Mouse (Mus musculus): ENCODE measurements around the gene Cars2.
"Not testable (repeated sequence)": the region's sequence is repeated elsewhere in the genome, so short reads cannot be mapped to it uniquely, and the experiment has no call there.

The Cars2 gene

GRCm38 (mm10) chr8:11512711-11513110 is 37.9 kb downstream of the Cars2 start:
- no peak for DNase-seq (ENCODE audit: low read depth)

GRCm38 (mm10) chr8:11510971-11511370 is 39.6 kb downstream of the Cars2 start:
- DNase-seq (ENCODE audit: low read depth), result no peak

- no peak for DNase-seq (ENCODE audit: low read depth)
Measured at GRCm38 (mm10) chr8:11508880-11509279, 41.7 kb downstream of the Cars2 start.

GRCm38 (mm10) chr8:11506802-11507201 is 43.8 kb downstream of the Cars2 start:
- peak; percentile 82 for DNase-seq (ENCODE audit: low read depth)

- no peak for DNase-seq (ENCODE audit: low read depth)
Measured at GRCm38 (mm10) chr8:11506074-11506473, 44.5 kb downstream of the Cars2 start.

GRCm38 (mm10) chr8:11503476-11504232 is 46.9 kb downstream of the Cars2 start:
- no peak for DNase-seq (ENCODE audit: low read depth)

- DNase-seq (ENCODE audit: low read depth), result no peak
Measured at GRCm38 (mm10) chr8:11498786-11499485, 51.6 kb downstream of the Cars2 start.

GRCm38 (mm10) chr8:11498281-11498680 is 52.3 kb downstream of the Cars2 start:
- no peak for DNase-seq (ENCODE audit: low read depth)

- DNase-seq (ENCODE audit: low read depth), result peak; percentile 86
Measured at GRCm38 (mm10) chr8:11497017-11497990, 53.3 kb downstream of the Cars2 start, which contains the start of gene Naxd. Naxd (plus strand) TSS chr8:11497506.

- DNase-seq (ENCODE audit: low read depth), result not testable (repeated sequence)
Measured at GRCm38 (mm10) chr8:11492340-11492739, 58.2 kb downstream of the Cars2 start.

- DNase-seq (ENCODE audit: low read depth), result no peak
Measured at GRCm38 (mm10) chr8:11487229-11487628, 63.4 kb downstream of the Cars2 start.

GRCm38 (mm10) chr8:11486142-11486541 is 64.4 kb downstream of the Cars2 start:
- peak; percentile 86 for DNase-seq (ENCODE audit: low read depth)

GRCm38 (mm10) chr8:11482537-11482936 is 68.0 kb downstream of the Cars2 start:
- DNase-seq (ENCODE audit: low read depth), result no peak

GRCm38 (mm10) chr8:11481876-11482275 is 68.7 kb downstream of the Cars2 start:
- no peak for DNase-seq (ENCODE audit: low read depth)

GRCm38 (mm10) chr8:11479591-11479990 is 71.0 kb downstream of the Cars2 start:
- no peak for DNase-seq (ENCODE audit: low read depth)

GRCm38 (mm10) chr8:11478807-11479527 is 71.6 kb downstream of the Cars2 start:
- DNase-seq (ENCODE audit: low read depth), result no peak

GRCm38 (mm10) chr8:11477811-11478761 is 72.5 kb downstream of the Cars2 start, which contains the start of gene Rab20:
Rab20 (minus strand) TSS chr8:11478710.
- peak; percentile 67 for DNase-seq (ENCODE audit: low read depth)

- no peak for DNase-seq (ENCODE audit: low read depth)
Measured at GRCm38 (mm10) chr8:11477178-11477553, 73.4 kb downstream of the Cars2 start.

GRCm38 (mm10) chr8:11476338-11477177 is 74.0 kb downstream of the Cars2 start:
- peak; percentile 25 for DNase-seq (ENCODE audit: low read depth)
